Mouse (Mus musculus): Measurements from ENCODE around the gene Cd82. TPM values are rescaled to one million over a fixed set of nuclear protein-coding genes. Genes with fewer than 3 reads are reported as not detected.

The Cd82 gene
- 10 to 100 TPM in 1 of 2 experiments, 1 to 10 TPM in 1; 9.5 to 12.4 TPM for total RNA-seq (2021)
- long read RNA-seq, experiment 1, partial matches to known transcripts, result 0 of 1 reads
- long read RNA-seq, experiment 1, other reads (novel, unspliced or antisense), result 0 of 1 reads
- long read RNA-seq, experiment 2, transcript Cd82-201 (10 exons, 1,824 nt), result major isoform, 6 of 7 reads
- long read RNA-seq, experiment 2, partial matches to known transcripts, result 1 of 7 reads
- long read RNA-seq, experiment 2, other reads (novel, unspliced or antisense), result 0 of 7 reads

DNA sequence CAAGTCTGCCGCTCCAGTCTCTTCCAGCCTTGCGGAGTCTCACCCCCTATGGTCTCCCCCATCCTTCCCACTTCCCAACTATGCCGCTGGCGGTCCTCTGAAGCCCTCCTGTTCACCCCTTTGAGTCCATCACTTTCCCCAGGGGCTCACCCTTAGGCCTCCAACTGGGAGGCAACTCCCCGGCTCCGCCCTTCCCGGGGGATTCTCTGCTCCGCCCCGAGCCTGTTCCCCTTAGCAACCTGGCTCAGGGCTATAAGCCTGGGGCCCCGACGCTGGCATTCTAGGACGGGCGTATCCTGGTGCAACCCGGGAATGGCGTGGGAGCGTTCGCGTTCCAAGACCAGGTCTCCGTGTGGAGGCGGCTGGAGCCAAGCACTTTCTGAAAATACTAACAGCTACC, at the start of gene Cd82:
Gene Cd82, minus strand, starts transcription at position 381 of the 400 bp plus-strand sequence.
- intact Hi-C loops (cut with DNase I), result no loop called here
- DNase-seq, result peak; percentile 41 to 49

DNA sequence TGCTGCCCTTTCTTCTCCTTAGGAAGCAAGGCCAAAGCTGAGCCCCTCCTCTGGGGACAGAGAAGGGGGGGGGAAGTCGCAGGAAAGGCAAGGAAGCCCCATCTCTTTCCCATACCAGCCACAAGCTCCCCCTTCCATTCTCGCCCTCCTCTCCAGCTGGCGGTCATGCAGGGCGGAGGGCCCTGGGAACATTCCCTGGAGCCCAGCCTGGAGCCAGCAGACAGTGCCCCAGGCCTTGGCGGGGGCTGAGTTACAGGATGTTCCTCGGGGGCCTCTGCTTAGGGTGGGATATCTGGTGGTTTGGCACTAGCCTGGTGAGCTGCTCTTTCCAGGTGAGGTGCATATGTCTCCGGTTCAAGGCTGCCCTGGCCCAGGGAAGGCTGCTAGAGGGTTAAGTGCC, 49.2 kb upstream of the Cd82 start:
- intact Hi-C loops (cut with DNase I), result no loop called here
- DNase-seq, result no peak

DNA sequence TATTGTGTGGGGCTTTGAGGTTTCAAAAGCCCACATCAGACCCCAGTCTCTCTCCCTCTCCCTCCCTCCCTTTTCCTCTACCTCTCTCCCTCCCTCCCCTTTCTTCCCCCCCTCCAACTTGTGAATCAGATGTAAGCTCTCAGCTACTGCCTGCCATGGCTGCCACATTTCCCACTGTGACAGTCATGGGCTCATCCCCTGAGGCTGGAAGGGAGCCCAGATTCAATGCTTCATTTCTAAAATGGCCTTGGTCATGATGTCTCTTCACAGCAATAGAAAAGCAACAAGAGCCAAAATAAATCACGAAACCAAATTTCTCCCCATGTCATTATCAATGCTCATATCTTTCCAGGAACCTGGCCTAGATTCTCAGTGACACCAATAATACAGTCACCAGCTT, 47.9 kb upstream of the Cd82 start:
- no peak for DNase-seq
- intact Hi-C loops (cut with DNase I), result no loop called here

DNA sequence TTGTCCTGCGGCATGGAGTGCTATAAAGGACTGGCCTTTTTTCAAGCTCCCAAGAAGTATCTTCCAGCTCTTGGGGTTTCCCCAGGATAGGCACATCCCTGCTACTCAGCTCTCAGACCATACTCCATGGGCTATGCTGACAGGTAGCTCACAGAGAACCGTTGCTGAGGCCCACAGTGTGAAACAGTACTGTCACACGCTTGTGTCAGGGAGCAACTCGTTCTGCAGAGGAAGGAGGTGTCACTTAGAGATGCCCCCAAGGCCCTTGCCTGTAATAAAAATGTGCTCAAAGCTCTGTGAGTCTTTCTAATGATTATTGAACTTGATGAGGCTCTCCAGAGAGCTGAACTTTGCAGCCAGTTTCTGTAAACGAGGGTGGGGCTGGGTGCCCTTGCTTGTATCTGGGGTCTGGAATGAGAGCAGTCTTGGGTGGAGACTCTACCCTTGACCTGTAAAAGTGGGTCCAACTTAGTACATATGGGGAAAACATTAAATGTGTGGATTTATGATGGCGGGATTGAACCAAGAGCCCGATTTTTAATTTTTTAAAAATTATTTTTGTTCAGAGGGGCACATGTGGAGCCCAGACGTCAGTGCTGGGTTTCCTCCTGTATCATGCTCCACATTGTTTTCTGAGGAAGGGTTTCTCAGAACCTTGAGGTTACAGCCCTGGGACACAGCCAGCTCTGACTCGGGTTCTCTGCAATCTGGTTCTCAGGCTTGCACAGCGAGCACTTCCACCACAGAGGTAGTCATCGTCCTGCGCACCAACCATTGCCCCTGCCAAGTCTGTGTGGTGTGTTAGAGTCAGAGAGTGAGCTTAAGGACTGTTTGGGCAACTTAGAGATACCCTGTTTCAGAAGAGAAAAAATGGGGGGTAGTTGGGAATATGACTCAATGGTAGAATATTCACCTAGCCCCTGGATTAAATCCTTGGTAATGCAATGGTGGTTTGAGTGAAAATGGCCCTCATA, 47.1 kb upstream of the Cd82 start:
- DNase-seq, result no peak
- intact Hi-C loops (cut with DNase I), result no loop called here

DNA sequence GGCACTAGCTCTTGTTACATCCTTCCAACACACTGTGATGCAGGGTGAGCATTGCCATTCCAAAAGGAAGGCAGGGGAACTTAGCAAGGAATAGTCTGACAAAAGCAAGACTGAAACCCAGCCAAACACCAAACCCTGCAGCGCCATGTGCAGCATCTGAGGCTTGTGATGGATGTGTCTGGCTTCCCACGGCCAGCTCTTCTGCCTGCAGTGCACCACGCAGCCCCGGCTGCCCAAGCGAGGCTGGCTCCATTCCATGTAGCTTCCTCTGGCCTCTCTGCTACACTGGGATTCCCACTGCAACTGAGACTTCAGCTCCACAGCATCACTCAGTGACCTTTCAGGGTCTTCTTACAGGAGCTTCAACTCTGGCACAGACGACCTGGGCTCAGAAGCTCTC, 42.2 kb upstream of the Cd82 start:
- intact Hi-C loops (cut with DNase I), result no loop called here
- DNase-seq, result no peak

DNA sequence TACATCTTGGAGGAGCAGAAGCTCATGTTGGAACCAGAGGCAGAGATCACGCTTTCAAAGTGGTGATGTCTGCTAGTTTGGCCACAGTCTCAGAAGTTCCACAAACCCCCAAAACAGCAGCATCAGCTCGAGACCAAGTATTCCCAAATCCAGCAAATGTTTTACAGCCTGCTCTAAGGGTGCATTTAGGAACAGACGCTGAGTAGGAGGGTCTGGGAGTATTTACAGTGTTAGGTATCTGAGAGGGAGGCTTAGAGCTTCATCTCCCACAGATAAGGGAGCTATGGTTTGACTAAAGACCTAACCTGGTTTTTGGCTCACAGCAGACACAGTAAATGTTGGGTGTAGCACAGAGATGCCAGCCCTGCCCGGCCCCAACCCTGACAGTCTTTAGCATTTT, 40.4 kb upstream of the Cd82 start:
- DNase-seq, result no peak
- intact Hi-C loops (cut with DNase I), result no loop called here

DNA sequence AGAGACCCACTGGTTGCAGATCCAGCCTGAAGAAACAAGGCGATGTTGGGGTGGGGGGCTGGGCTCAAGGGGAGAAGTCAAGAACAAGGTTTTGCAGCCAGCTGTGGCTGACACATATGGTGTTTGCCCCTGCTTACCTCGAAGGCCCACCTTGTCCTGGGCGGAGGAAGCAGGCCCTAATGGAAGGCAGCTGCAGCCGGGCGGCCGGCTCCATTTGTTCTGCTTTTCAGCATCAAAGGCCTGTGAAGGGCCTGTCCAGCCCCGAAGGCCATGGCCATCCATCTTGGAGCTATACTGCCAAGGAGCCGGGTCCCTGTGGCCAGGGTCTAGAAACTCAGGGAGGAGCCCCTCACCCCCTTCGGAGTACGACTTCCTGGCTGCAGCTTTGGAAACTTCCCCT, 38.4 kb upstream of the Cd82 start:
- no peak for DNase-seq
- intact Hi-C loops (cut with DNase I), result no loop called here

DNA sequence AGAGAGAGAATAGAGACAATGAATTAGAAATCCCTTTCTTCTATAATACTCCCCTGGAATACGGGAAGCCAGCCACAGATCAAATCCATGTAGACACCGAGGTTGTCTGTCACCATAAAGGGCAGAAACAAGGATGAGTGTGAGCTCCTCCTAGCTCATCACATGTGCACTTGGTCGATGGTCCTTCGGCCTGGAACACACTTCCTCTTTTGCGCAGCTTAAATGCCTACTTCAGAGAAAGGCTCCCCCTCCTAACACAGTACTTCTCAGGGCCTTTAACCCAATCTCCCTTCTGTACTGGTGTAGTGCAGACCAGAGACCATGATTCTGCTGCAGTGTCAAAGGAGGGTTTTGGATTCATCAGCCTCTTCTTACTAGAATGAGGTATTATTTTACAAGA, 34.3 kb upstream of the Cd82 start:
- intact Hi-C loops (cut with DNase I), result no loop called here

DNA sequence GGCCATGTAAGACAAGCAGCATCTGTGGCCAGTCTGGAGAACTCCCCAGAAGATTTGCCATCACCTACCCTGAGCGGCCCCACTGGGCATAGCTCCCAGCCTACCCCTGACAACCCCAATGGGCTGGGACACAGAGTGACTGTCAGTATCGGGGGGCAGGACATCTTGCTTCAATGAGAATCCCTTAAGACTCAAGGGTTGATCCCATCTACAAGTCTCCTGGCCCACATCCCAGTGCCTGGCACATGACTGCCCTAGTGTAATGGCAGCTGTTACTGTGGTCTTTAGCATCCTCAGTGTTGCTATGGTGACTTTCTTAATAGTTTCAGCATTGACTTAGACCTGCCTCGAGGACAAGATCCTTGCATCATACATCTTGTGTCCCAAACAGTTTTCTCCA, 32.2 kb upstream of the Cd82 start:
- intact Hi-C loops (cut with DNase I), result no loop called here
- no peak for DNase-seq

More for the DNA sequence above, 34.3 kb upstream of the Cd82 start:
- no peak for DNase-seq

DNA sequence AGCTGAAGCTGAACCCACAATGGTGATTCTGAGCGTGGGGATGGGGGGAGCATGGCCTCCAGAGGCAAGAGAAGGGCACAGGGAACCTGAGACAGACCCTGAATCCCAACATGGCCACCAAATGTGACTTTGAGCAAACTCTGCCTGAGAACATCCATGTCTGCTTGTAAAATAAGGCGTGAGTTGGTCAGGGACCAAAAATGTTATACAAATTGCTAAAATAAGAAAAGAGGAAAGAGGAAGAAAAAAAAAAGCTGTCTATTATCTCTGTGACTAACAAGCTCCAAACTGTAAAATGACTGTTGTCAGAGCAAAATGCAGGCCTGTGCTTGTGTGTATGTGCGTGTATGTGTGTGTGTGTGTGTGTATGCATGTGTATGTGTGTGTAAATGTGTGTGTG, 30.6 kb upstream of the Cd82 start:
- intact Hi-C loops (cut with DNase I), result no loop called here
- DNase-seq, result no peak

DNA sequence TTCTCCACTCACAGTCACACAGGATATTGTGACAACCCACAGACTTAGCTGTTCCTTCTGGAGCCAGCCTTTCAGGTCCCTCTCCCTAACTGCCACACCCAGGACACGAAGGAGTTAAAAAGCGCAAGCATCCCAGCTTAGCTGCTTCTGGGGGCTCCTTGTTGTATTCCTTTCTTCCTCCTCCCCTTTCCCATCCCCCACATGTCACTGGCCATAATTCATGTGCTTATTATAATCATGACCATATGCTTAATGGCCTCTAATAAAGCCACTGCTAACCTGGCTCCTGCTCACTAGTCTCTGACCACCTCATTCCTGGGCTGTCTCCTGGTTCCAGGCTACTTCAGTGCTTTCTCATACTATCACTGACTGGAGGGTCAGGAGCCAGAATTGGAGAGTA, 27.6 kb upstream of the Cd82 start:
- intact Hi-C loops (cut with DNase I), result no loop called here
- DNase-seq, result no peak

DNA sequence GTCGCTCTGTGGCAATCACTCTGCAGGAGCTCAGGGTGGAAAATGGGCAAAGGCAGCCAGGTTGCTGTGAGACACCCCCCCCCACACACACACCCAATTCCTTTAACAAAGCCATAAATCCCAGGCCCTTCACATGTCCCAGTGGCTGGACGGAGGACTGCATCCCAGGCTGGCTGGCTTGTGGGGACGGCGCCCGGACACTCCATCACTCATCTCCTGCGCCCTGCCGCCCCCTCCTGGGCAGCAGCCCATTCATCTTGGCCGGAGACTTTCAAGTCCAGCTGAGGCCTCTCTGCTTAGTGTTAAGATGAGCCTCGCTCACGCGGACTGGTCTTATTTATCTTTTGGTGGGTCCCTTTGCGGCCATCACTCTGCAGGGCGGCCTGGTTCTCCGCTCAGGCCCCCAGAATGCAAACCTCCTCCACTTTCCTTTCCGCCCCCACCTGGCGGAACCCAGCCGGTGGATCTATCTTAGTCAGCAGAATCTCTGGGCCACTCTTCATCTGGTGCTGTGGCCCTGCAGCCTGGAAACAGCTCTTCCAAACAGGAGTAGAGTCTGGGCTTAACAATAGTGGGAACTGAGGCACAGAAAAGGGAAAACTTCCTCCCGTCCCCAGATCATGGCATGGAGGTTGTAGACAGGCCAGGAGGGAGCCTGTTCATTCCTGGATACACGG, 26.1 kb upstream of the Cd82 start:
- no peak for DNase-seq
- intact Hi-C loops (cut with DNase I), result no loop called here

DNA sequence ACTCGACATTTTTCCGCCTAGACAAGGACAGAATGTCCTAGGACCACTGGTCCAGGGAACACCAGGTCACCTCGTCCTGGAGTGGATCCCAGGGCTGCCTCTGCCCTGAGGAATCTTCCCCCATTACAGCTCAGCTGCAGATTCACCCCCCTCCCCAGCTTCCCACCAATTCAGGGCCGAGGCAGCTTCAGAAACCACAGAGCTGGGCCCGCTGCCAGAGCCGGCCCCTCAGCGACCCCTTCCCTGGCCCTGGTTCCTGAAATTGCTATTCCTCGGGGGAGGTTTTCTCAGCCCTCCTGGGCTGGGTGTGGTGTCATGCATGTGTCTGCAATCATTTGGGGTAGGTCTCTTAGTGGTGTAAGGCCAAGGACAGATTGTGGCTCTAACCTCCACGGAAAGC, 22.5 kb upstream of the Cd82 start:
- intact Hi-C loops (cut with DNase I), result no loop called here
- no peak for DNase-seq

DNA sequence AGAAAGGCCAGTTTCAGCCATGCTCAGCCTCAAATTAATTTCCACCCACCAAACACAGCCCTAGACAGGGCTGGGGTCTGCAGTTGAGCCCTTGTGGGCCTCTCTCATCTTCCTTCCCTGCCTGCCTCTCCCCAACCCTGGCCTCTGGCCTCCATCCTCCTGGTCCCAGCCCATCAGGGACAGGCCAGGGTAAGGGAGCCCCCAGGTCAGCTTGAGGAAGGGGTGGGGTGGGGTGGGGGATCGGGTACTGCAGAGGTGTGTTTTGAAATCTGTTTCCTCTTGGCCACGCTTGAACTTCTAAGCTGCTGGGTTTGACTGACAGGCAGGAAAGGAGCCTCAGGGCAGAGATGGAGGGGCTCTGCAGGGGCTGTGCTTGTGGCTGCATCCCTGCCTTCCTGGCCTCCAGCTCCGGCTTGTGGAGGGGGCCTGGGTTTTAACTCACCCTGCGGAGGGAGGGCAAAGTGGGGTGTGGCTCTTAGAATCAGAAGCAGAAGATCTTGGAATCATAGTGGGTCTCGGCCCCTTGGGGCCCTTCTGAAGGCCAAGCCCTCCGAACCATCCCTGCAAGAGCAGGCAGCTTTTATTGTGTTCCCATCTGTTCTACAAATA, 19.2 kb upstream of the Cd82 start:
- no peak for DNase-seq
- intact Hi-C loops (cut with DNase I), result no loop called here

DNA sequence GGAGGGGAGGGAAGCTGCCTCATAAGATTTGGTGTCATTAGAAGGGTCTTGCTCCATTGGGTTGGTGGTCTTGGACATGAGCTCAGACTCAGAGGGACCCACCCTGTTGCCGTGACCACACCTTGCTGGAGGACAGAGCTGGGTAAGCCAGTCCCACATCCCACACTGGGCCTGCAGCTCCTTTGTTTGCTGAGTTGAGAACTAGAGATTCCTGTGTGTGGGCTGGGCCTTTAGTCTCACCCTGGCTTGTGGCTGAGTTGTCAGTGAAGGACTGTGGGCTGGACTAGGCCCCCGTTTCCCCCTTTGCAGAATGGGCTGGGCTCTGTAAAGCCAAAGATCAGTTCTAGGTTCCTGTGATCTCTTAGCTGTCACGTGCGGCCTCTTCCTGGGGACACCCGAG, 15.8 kb upstream of the Cd82 start:
- DNase-seq, result no peak
- intact Hi-C loops (cut with DNase I), result loop anchor here (10.0 kb wide), 1 partner anchor 336 kb away; no protein-coding TSS in a partner anchor

DNA sequence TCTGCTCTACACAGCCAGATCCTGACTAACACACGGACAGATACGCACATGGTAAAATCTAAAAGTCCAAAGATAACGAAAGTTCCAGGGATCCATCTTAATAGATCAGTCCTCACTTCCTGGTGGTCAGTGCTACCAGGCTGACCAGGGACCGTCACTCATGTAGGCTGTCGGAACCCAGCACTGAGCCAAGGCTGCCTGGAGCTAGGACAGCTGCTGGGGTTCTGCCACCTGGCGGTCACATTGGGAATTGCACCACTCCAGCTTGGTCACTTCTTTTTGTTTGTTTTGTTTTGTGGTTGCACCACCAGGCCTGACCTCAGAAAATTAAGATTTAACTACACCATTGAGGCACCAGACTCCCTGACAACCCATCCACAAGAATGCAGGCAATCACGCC, 14.6 kb upstream of the Cd82 start:
- intact Hi-C loops (cut with DNase I), result loop anchor here (2.0 to 10.0 kb wide), 2 partner anchors 309 to 337 kb away; no protein-coding TSS in a partner anchor
- DNase-seq, result peak; percentile 48 to 51

DNA sequence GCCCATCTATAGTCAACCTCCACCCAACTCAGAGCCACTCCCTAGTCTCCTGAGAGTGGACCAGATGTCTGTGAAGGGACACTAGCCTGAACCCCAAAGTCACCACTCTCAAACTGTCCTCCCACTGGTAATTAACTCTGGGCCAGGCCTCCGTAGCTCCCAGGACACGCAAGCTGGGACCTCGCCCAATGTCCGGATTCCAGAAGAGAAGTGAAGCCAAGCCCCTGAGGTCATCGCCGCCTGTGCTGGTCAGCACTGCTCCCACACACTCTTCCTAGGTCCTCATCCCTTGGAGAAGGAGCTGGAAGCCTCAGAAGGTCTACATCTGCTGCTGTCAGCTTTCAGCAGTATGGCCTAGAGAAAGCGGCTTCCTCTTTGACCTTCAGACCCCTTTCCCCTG, 13.5 kb upstream of the Cd82 start:
- peak; percentile 64 to 67 for DNase-seq

DNA sequence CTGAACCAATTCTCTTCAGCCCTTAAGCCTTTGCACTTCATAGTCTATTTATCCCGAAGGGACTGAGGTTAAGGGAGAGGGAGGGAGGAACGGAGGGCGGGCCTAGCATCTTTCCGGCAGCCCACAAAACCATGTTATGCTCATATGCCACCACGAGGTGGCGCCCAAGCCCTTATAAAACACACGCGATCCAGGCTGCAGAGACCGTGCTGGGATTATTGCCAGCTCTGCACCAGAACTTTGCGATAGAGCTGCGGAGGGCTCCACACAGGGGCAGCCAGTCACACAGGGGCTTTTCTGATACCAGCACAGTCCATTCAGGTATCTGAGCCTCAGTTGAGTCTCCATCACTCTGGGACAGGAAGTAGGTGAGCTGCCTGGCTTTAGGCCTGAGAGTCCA, 12.1 kb upstream of the Cd82 start:
- intact Hi-C loops (cut with DNase I), result loop anchor here (1.0 to 10.0 kb wide), 2 partner anchors 183 to 340 kb away; no protein-coding TSS in a partner anchor
- DNase-seq, result peak; percentile 89 to 90

More for the DNA sequence above, 13.5 kb upstream of the Cd82 start:
- intact Hi-C loops (cut with DNase I), result loop anchor here (2.0 to 10.0 kb wide), 2 partner anchors 310 to 338 kb away; no protein-coding TSS in a partner anchor

DNA sequence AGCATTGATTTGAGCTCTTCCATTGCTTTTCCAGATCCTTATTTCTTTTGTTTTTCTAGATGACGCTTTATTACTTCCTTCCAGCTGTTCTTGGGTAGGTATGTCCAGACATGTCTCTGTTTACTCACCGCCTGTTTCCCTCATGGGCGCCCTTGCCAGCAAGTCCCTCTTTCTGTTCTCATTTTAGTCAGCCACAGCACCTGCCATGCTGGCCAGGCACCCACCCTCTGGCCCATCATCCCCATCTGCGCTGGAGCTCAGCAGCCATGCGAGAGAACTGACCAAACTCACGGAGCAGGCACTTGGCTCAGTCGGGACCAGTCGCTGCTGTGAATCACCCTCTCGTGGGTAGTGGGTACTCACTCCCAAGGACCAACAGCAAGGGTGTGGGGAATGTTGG, 11.0 kb upstream of the Cd82 start:
- intact Hi-C loops (cut with DNase I), result loop anchor here (5.0 to 10.0 kb wide), 2 partner anchors 257 to 341 kb away; no protein-coding TSS in a partner anchor

DNA sequence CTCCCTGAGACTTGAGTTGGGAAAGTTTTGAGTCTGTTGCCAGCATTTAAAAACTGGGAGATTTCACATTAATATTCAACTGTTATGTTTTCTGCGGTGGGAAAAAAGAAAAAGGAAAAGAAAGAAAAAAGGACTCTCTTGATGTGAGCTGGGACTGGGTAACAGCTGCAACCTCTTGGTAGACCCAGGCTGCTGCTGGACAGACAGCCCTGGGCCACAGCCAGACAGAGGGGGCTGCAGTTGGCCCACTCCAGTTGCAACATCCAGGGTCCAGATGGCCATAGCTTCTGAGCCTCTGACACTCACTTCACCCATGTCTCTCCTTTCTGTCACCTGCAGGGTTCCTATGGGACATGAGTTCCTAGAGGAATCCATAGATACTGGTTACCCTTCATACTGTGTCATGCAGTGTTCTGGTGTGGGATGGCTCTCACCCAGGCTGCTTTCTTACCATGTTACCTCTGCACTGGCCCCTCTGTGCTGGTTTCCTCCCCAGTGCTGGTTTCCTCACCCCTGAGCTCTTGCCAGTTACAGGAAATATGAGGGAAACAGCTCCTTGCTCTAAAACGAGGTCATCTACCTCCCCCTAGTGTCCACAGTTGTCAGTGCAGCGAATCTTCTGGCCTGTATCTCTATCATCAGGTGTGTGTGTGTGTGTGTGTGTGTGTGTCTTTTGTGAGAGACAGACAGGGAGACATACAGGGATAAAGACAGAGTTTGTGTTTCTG, 8.1 kb upstream of the Cd82 start:
- DNase-seq, result peak; percentile 68 to 72
- intact Hi-C loops (cut with DNase I), result loop anchor here (1.0 to 10.0 kb wide), 3 partner anchors 50 to 344 kb away; no protein-coding TSS in a partner anchor

More for the DNA sequence above, 11.0 kb upstream of the Cd82 start:
- no peak for DNase-seq
